Mouse (Mus musculus) stomach, embryonic 16.5 days (tissue): Measurements from ENCODE around the gene Trpt1. TPM values are rescaled to one million over a fixed set of nuclear protein-coding genes. Genes with fewer than 3 reads are reported as not detected.

Experiments used
- ATAC-seq: fragments of 200-750 bp; cut with Nextera tagmentation; 2 replicates; pipeline ENCODE4 v1.8.0; 2017; ENCODE audit warnings: moderate number of reproducible peaks, moderate TSS enrichment; ENCODE audit not compliant: insufficient read depth, low FRiP score
- H3K27ac ChIP-seq: fragments of 300-500 bp; sonication (generic); 2 replicates; pipeline ENCODE4 v1.5.1; 2014; ENCODE audit warnings: low read length
- H3K27me3 ChIP-seq: fragments of 300-500 bp; sonication (generic); 2 replicates; pipeline ENCODE4 v1.6.1; 2014; ENCODE audit warnings: low read length, control low read depth, mixed read lengths; ENCODE audit not compliant: control insufficient read depth, insufficient read depth
- H3K36me3 ChIP-seq: fragments of 300-500 bp; sonication (generic); 2 replicates; pipeline ENCODE4 v1.6.1; 2014; ENCODE audit warnings: low read length; ENCODE audit not compliant: control insufficient read depth, insufficient read depth
- H3K4me1 ChIP-seq: fragments of 300-500 bp; sonication (generic); 2 replicates; pipeline ENCODE4 v1.6.1; 2014; ENCODE audit warnings: low read length, control low read depth, mixed read lengths; ENCODE audit not compliant: control insufficient read depth, insufficient read depth
- H3K4me2 ChIP-seq: fragments of 300-500 bp; sonication (generic); 2 replicates; pipeline ENCODE4 v1.6.1; 2014; ENCODE audit warnings: low read depth, low read length, mixed read lengths
- H3K4me3 ChIP-seq: fragments of 300-500 bp; sonication (generic); replicated peaks from 2 replicates; pipeline ENCODE4 v1.5.1; 2014; ENCODE audit warnings: mild to moderate bottlenecking, low read length
- H3K9ac ChIP-seq: fragments of 300-500 bp; sonication (generic); 2 replicates; pipeline ENCODE4 v1.6.1; 2014; ENCODE audit warnings: low read length
- H3K9me3 ChIP-seq: fragments of 300-500 bp; sonication (generic); replicated peaks from 2 replicates; pipeline ENCODE4 v1.6.1; 2016; ENCODE audit warnings: low read length, control low read depth; ENCODE audit not compliant: control insufficient read depth
- WGBS: fragments of 180-500 bp; shearing (Covaris S2); extraction: QIAGEN DNeasy Blood & Tissue Kit; methylation state at CpG from one replicate; pipeline ENCODE4 v1.1.7; 2014; 5-methylcytosine and 5-hydroxymethylcytosine counted together
- polyA plus RNA-seq: library from polyadenylated mRNA; unstranded; fragments of >200 nt; fragmentation: Nextera tagmentation; extraction: Ambion mirVana; gene quantifications from 2 replicates; pipeline ENCODE4 v1.2.1, GENCODE M21; 2015

The Trpt1 gene
- polyA plus RNA-seq, 1 experiment from 2014 or later: 12.0 TPM

GRCm38 (mm10) chr19:7044706-7045105 is 48.8 kb downstream of the Trpt1 start:
- Histone ChIP-seq H3K9ac (no peak overlapping the region), H3K36me3 (no peaks in the 10 kb centered on the region), H3K4me2 (no peak overlapping the region), H3K4me1 (peaks cover 4% of the 10 kb centered on the region; the same call in 1 of the 2 replicates), H3K27ac (no peak overlapping the region), H3K27me3 (no peaks in the 10 kb centered on the region), H3K4me3 (no peak overlapping the region), H3K9me3 (no peaks in the 10 kb centered on the region)
- no peak for ATAC-seq
- WGBS: 42% methylated on average over 4 of the region's 4 CpGs

Other genes starting within 250 kb of the Trpt1 start
- gene Rps6ka4, start 155.5 kb upstream of the Trpt1 start, polyA plus RNA-seq: 35.5 and 39.6 TPM in 2 replicates
- gene Ccdc88b, start 137.9 kb upstream of the Trpt1 start, polyA plus RNA-seq: 1.1 and 1.3 TPM in 2 replicates
- 111 and 122 TPM in 2 replicates for gene Trmt112, start 86.4 kb upstream of the Trpt1 start, polyA plus RNA-seq
- gene Prdx5, start 86.0 kb upstream of the Trpt1 start, polyA plus RNA-seq: 291 and 307 TPM in 2 replicates
- 17.8 and 18.0 TPM in 2 replicates for gene Esrra, start 74.3 kb upstream of the Trpt1 start, polyA plus RNA-seq
- gene Catsperz, start 70.8 kb upstream of the Trpt1 start, polyA plus RNA-seq: 1.8 and 2.8 TPM in 2 replicates
- 0.68 and 0.79 TPM in 2 replicates for gene Kcnk4, start 61.6 kb upstream of the Trpt1 start, polyA plus RNA-seq
- gene Bad, start 54.3 kb upstream of the Trpt1 start, polyA plus RNA-seq: 87.1 and 89.0 TPM in 2 replicates
- 20.2 and 22.1 TPM in 2 replicates for gene Gpr137, start 53.7 kb upstream of the Trpt1 start, polyA plus RNA-seq
- 53.7 and 70.6 TPM in 2 replicates for gene Ppp1r14b, start 21.2 kb upstream of the Trpt1 start, polyA plus RNA-seq
- 61.7 and 65.4 TPM in 2 replicates for gene Plcb3, start 19.7 kb upstream of the Trpt1 start, polyA plus RNA-seq
- gene Fkbp2, start 15.6 kb upstream of the Trpt1 start, polyA plus RNA-seq: 153 and 158 TPM in 2 replicates
- gene Vegfb, start 8.5 kb upstream of the Trpt1 start, polyA plus RNA-seq: 19.0 and 19.7 TPM in 2 replicates
- 28.8 TPM in 2 replicates for gene Dnajc4, start 3.6 kb upstream of the Trpt1 start, polyA plus RNA-seq
- 22.9 and 26.6 TPM in 2 replicates for gene Nudt22, start within 50 bp of the Trpt1 start, polyA plus RNA-seq
- 17.3 and 18.4 TPM in 2 replicates for gene Fermt3, start 23.3 kb downstream of the Trpt1 start, polyA plus RNA-seq
- 198 and 202 TPM in 2 replicates for gene Stip1, start 43.8 kb downstream of the Trpt1 start, polyA plus RNA-seq
- 10.0 and 14.0 TPM in 2 replicates for gene Macrod1, start 60.7 kb downstream of the Trpt1 start, polyA plus RNA-seq
- gene Flrt1, start 109.6 kb downstream of the Trpt1 start, polyA plus RNA-seq: 3.4 and 3.6 TPM in 2 replicates
- gene Otub1, start 210.2 kb downstream of the Trpt1 start, polyA plus RNA-seq: 157 and 169 TPM in 2 replicates
- 986 and 1,009 TPM in 2 replicates for gene Cox8a, start 221.5 kb downstream of the Trpt1 start, polyA plus RNA-seq
- 46.9 and 50.4 TPM in 2 replicates for gene Naa40, start 245.1 kb downstream of the Trpt1 start, polyA plus RNA-seq